Mouse (Mus musculus) liver, postnatal 0 days (tissue): Measurements from ENCODE around the gene Klhl22. TPM values are rescaled to one million over a fixed set of nuclear protein-coding genes. Genes with fewer than 3 reads are reported as not detected.

Source experiments
- ATAC-seq: fragments of 200-750 bp; cut with Nextera tagmentation; 2 replicates; pipeline ENCODE4 v1.8.0; 2017; ENCODE audit warnings: mild to moderate bottlenecking, moderate library complexity
- DNase-seq: peaks from one replicate; pipeline ENCODE4 v3.0.0-alpha.2; 2016
- H3K27ac ChIP-seq: fragments of 300-500 bp; sonication (generic); 2 replicates; pipeline ENCODE4 v1.5.1; 2014; ENCODE audit warnings: antibody characterized with exemption, moderate library complexity, mild to moderate bottlenecking, low read depth
- H3K27me3 ChIP-seq: fragments of 300-500 bp; sonication (generic); 2 replicates; pipeline ENCODE4 v1.6.1; 2014; ENCODE audit warnings: low read length, control low read depth, mixed read lengths; ENCODE audit not compliant: insufficient read depth
- H3K36me3 ChIP-seq: fragments of 300-500 bp; sonication (generic); replicated peaks from 2 replicates; pipeline ENCODE4 v1.6.1; 2014; ENCODE audit warnings: mild to moderate bottlenecking, control low read depth, low read length, moderate library complexity, mixed read lengths; ENCODE audit not compliant: insufficient read depth
- H3K4me1 ChIP-seq: fragments of 300-500 bp; sonication (generic); 2 replicates; pipeline ENCODE4 v1.6.1; 2014; ENCODE audit warnings: antibody characterized with exemption, mild to moderate bottlenecking, control low read depth; ENCODE audit not compliant: insufficient read depth
- H3K4me2 ChIP-seq: fragments of 300-500 bp; sonication (generic); 2 replicates; pipeline ENCODE4 v1.6.1; 2014; ENCODE audit warnings: low read depth, mild to moderate bottlenecking, low read length, moderate library complexity, mixed read lengths
- H3K4me3 ChIP-seq: fragments of 300-500 bp; sonication (generic); 2 replicates; pipeline ENCODE4 v1.5.1; 2014; ENCODE audit warnings: low read depth, low read length
- H3K9ac ChIP-seq: fragments of 300-500 bp; sonication (generic); replicated peaks from 2 replicates; pipeline ENCODE4 v1.6.1; 2014; ENCODE audit warnings: mild to moderate bottlenecking, moderate library complexity
- H3K9me3 ChIP-seq: fragments of 300-500 bp; sonication (generic); 2 replicates; pipeline ENCODE4 v1.6.1; 2016; ENCODE audit warnings: mild to moderate bottlenecking, control low read depth, low read length, mixed read lengths
- CTCF ChIP-seq: sonication (generic); IDR thresholded peaks from 2 replicates; pipeline ENCODE4 v1.5.1; 2016; ENCODE audit warnings: antibody characterized with exemption, low read depth
- EP300 ChIP-seq: IDR thresholded peaks from 2 replicates; pipeline ENCODE4 v1.6.1; 2016; ENCODE audit warnings: antibody characterized with exemption, low read depth, mild to moderate bottlenecking
- WGBS: fragments of 180-500 bp; shearing (Covaris S2); extraction: QIAGEN DNeasy Blood & Tissue Kit; methylation state at CpG from one replicate; pipeline ENCODE4 v1.1.7; 2014; ENCODE audit not compliant: insufficient replicate concordance; 5-methylcytosine and 5-hydroxymethylcytosine counted together
- polyA plus RNA-seq: library from polyadenylated mRNA; unstranded; fragments of >200 nt; fragmentation: Nextera tagmentation; extraction: Ambion mirVana; gene quantifications from 2 replicates; pipeline ENCODE4 v1.2.1, GENCODE M21; 2015

Gene Klhl22
- polyA plus RNA-seq = 7.8 and 8.0 TPM in 2 replicates

GRCm38 (mm10) chr16:17759344-17759773 lies at the start of gene Klhl22:
Klhl22 (plus strand) TSS chr16:17759618.
- H3K4me1 ChIP-seq = peaks cover 23% of the 10 kb centered on the region
- H3K4me3 ChIP-seq = peak within 1 kb of the TSS; percentile 48
- no peaks in the 10 kb centered on the region for H3K27me3 ChIP-seq
- TF ChIP-seq CTCF = 0 out of 2 replicates have a peak, but pooled peaks have one; percentile 2
- TF ChIP-seq EP300 = no peak
- peak within 1 kb of the TSS; percentile 63 for H3K27ac ChIP-seq
- peak within 1 kb of the TSS; percentile 61 for H3K9ac ChIP-seq
- H3K36me3 ChIP-seq = no peaks in the 10 kb centered on the region
- peak; percentile 89 for DNase-seq
- H3K9me3 ChIP-seq = no peaks in the 10 kb centered on the region
- WGBS = 2% methylated on average over 26 of the region's 28 CpGs
- ATAC-seq = peak; percentile 87
- H3K4me2 ChIP-seq = peak within 1 kb of the TSS; percentile 76

- no peak for ATAC-seq
- DNase-seq = no peak
- H3K36me3 ChIP-seq = 0 out of 2 replicates have a peak, but pooled peaks cover 5% of the 10 kb centered on the region
- H3K9me3 ChIP-seq = no peaks in the 10 kb centered on the region
- no peaks in the 10 kb centered on the region for H3K27me3 ChIP-seq
- TF ChIP-seq EP300 (no peak), CTCF (no peak)
- 64% methylated on average over 1 of the region's 1 CpGs for WGBS
- H3K27ac ChIP-seq = no peak overlapping the region
- no peak overlapping the region for H3K4me2 ChIP-seq
- H3K4me1 ChIP-seq = peaks cover 26% of the 10 kb centered on the region
- no peak overlapping the region; the same call in 1 of the 2 replicates for H3K9ac ChIP-seq
- H3K4me3 ChIP-seq = no peak overlapping the region
Observed at GRCm38 (mm10) chr16:17717791-17718190, 41.6 kb upstream of the Klhl22 start.

- H3K9ac ChIP-seq = peak overlapping the region; percentile 90
- H3K27me3 ChIP-seq = no peaks in the 10 kb centered on the region
- H3K36me3 ChIP-seq = no peaks in the 10 kb centered on the region
- TF ChIP-seq EP300 (no peak), CTCF (no peak)
- WGBS = 47% methylated on average over 9 of the region's 9 CpGs
- H3K27ac ChIP-seq = peak overlapping the region; percentile 93
- ATAC-seq (no peak), DNase-seq (no peak)
- H3K4me2 ChIP-seq = peak overlapping the region; percentile 90
- no peaks in the 10 kb centered on the region for H3K9me3 ChIP-seq
- H3K4me3 ChIP-seq = peak overlapping the region; percentile 88
- peaks cover 24% of the 10 kb centered on the region for H3K4me1 ChIP-seq
Observed at GRCm38 (mm10) chr16:17721114-17721808, 38.2 kb upstream of the Klhl22 start.

GRCm38 (mm10) chr16:17721822-17722460 lies 37.5 kb upstream of the Klhl22 start:
- ATAC-seq = peak; percentile 8; the same call in 1 of the 2 replicates
- TF ChIP-seq CTCF = no peak
- TF ChIP-seq EP300 = no peak
- H3K4me2 ChIP-seq = peak overlapping the region; percentile 90
- H3K27me3 ChIP-seq = no peaks in the 10 kb centered on the region
- no peaks in the 10 kb centered on the region for H3K9me3 ChIP-seq
- H3K4me3 ChIP-seq = peak overlapping the region; percentile 88
- DNase-seq = no peak
- WGBS = 2% methylated on average over 10 of the region's 10 CpGs
- H3K9ac ChIP-seq = peak overlapping the region; percentile 90
- peak overlapping the region; percentile 93 for H3K27ac ChIP-seq
- H3K36me3 ChIP-seq = no peaks in the 10 kb centered on the region
- H3K4me1 ChIP-seq = peaks cover 25% of the 10 kb centered on the region

GRCm38 (mm10) chr16:17722461-17723324 lies 36.7 kb upstream of the Klhl22 start:
- Histone ChIP-seq H3K4me3 (peak overlapping the region; percentile 88), H3K9ac (peak overlapping the region; percentile 90), H3K27ac (peak overlapping the region; percentile 93), H3K4me2 (peak overlapping the region; percentile 90), H3K36me3 (no peaks in the 10 kb centered on the region), H3K4me1 (peaks cover 24% of the 10 kb centered on the region), H3K27me3 (no peaks in the 10 kb centered on the region), H3K9me3 (no peaks in the 10 kb centered on the region)
- peak; percentile 92 for DNase-seq
- no peak for TF ChIP-seq EP300
- TF ChIP-seq CTCF = peak; percentile 60
- peak; percentile 90 for ATAC-seq
- WGBS = 2% methylated on average over 44 of the region's 44 CpGs

- peak overlapping the region; percentile 90 for H3K4me2 ChIP-seq
- no peak overlapping the region for H3K9ac ChIP-seq
- DNase-seq = no peak
- 70% methylated on average over 1 of the region's 1 CpGs for WGBS
- no peaks in the 10 kb centered on the region for H3K9me3 ChIP-seq
- no peaks in the 10 kb centered on the region for H3K36me3 ChIP-seq
- H3K4me1 ChIP-seq = peaks cover 23% of the 10 kb centered on the region
- H3K27ac ChIP-seq = no peak overlapping the region
- no peak for ATAC-seq
- 0 out of 2 replicates have a peak overlapping the region, but pooled peaks have one; percentile 88 for H3K4me3 ChIP-seq
- TF ChIP-seq CTCF (no peak), EP300 (no peak)
- no peaks in the 10 kb centered on the region for H3K27me3 ChIP-seq
Observed at GRCm38 (mm10) chr16:17723325-17723626, 36.1 kb upstream of the Klhl22 start.
